Mouse (Mus musculus): ENCODE data around the gene Mylip.

DNA sequence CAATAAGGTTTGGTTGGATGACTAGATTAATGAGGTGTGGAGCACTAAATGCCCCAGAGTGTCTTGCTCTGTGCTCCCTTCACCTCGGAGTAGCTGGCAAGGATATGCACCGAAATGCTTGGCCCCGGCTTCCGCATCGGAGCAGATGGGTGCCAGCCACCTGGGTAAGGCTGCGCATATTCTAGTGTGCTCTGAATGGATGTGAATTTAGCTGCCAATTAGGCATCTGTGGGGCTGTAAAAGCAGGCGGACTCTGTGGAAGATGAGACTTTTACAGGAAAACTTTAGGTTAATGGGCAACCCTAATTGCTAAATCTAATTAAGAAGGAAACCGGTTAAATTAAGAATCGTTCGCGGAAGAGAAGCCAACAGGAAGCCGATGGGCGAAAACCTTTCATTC lies 32.7 kb downstream of the Mylip start:
- no peak for TF ChIP-seq CTCF (IDR thresholded peaks at IDR 0.05; ENCODE audit: low read depth, low read length)
- TF ChIP-seq EP300 (IDR thresholded peaks at IDR 0.05; ENCODE audit: insufficient read depth, low read depth, low read length), result no peak

Measured in ES-Bruce4 (cell line).